Mouse (Mus musculus) bone marrow macrophage, adult 2 months (primary cell): Measurements from ENCODE around the gene Ldhc. TPM values are rescaled to one million over a fixed set of nuclear protein-coding genes. Genes with fewer than 3 reads are reported as not detected.

Experiments used
- H3K27ac ChIP-seq: 2 replicates; pipeline ENCODE4 v1.5.1; 2012; ENCODE audit warnings: low read depth, low read length; ENCODE audit not compliant: insufficient read depth
- H3K4me1 ChIP-seq: 2 replicates; pipeline ENCODE4 v1.6.1; 2012; ENCODE audit warnings: low read length; ENCODE audit not compliant: control insufficient read depth, insufficient read depth
- H3K4me3 ChIP-seq: 2 replicates; pipeline ENCODE4 v1.5.1; 2012; ENCODE audit warnings: mild to moderate bottlenecking, low read length, moderate library complexity; ENCODE audit not compliant: insufficient read depth
- CTCF ChIP-seq: IDR thresholded peaks from 2 replicates; pipeline ENCODE4 v1.5.1; 2012; ENCODE audit warnings: low read depth, mild to moderate bottlenecking, low read length, moderate library complexity
- POLR2A ChIP-seq: IDR thresholded peaks from 2 replicates; pipeline ENCODE4 v1.6.1; 2012; ENCODE audit warnings: mild to moderate bottlenecking, low read depth, low read length, borderline replicate concordance
- polyA plus RNA-seq: library from polyadenylated mRNA; stranded (reverse); fragments of >200 nt; gene quantifications from 2 replicates; pipeline ENCODE4 v1.2.4, GENCODE M21; 2012; ENCODE audit not compliant: missing spikeins, insufficient read depth, insufficient read length

The Ldhc gene
- polyA plus RNA-seq, 1 experiment = not detected

DNA sequence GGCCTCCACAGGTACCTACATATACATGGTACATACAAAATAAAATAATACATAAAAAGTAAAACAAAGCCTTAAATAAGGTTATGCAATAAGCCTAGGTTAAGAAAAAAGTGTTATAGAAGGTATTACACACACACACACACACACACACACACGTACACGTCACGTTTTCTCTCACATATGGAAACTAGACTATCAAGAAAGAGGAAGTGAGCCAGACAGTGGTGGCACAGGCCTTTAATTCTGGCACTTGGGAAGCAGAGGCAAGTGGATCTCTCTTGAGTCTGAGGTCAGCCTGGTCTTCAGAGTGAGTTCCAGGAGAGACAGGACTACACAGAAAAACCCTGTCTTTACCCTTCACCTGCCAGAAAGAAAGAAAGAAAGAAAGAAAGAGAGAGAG, 34.5 kb downstream of the Ldhc start:
- no peak for TF ChIP-seq POLR2A
- no peak for TF ChIP-seq CTCF
- Histone ChIP-seq H3K4me1 (peaks cover 7% of the 10 kb centered on the region), H3K27ac (no peak overlapping the region), H3K4me3 (no peak overlapping the region)

GRCm38 (mm10) chr7:46899343-46899742, 38.3 kb downstream of the Ldhc start:
- TF ChIP-seq CTCF (no peak), POLR2A (no peak)
- Histone ChIP-seq H3K27ac (no peak overlapping the region), H3K4me3 (no peak overlapping the region), H3K4me1 (peaks cover 7% of the 10 kb centered on the region)

- Histone ChIP-seq H3K4me1 (peaks cover 7% of the 10 kb centered on the region), H3K27ac (no peak overlapping the region), H3K4me3 (no peak overlapping the region)
- TF ChIP-seq POLR2A (no peak), CTCF (no peak)
Observed at GRCm38 (mm10) chr7:46911250-46911649, 50.2 kb downstream of the Ldhc start.

DNA sequence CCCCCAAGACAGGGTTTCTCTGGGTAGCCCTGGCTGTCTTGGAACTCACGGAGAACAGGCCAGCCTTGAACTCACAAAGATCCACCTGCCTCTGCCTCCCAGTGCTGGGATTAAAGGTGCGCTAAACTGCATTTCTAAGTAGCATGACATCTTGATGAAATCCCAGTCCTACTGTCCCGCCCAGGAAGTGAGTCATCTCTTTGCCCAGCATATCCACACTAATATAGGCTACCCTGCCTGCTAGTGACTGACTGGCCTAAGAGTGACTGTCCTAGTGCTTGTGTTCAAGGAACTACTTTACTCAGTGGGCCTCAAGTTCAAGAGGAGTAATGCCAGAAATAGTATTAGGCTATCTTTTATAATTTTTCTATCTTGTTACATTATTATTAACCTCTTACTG, 55.4 kb downstream of the Ldhc start:
- TF ChIP-seq CTCF = no peak
- no peak for TF ChIP-seq POLR2A
- H3K4me1 ChIP-seq = peaks cover 28% of the 10 kb centered on the region
- H3K27ac ChIP-seq = no peak overlapping the region
- no peak overlapping the region for H3K4me3 ChIP-seq

GRCm38 (mm10) chr7:46918678-46919371, 57.8 kb downstream of the Ldhc start:
- Histone ChIP-seq H3K4me1 (peaks cover 26% of the 10 kb centered on the region), H3K4me3 (peak overlapping the region; percentile 99), H3K27ac (0 out of 2 replicates have a peak overlapping the region, but pooled peaks have one; percentile 13)
- TF ChIP-seq POLR2A = no peak
- TF ChIP-seq CTCF = no peak

- Histone ChIP-seq H3K27ac (peak within 1 kb of the TSS; percentile 88), H3K4me3 (peak within 1 kb of the TSS; percentile 99), H3K4me1 (peaks cover 26% of the 10 kb centered on the region)
- TF ChIP-seq CTCF (no peak), POLR2A (no peak)
Observed at GRCm38 (mm10) chr7:46919551-46920176, 58.7 kb downstream of the Ldhc start, which contains the start of gene Tsg101. Tsg101 (minus strand) TSS chr7:46919969.

GRCm38 (mm10) chr7:46922075-46922474, 61.1 kb downstream of the Ldhc start:
- Histone ChIP-seq H3K4me3 (no peak overlapping the region), H3K27ac (no peak overlapping the region), H3K4me1 (peaks cover 14% of the 10 kb centered on the region)
- TF ChIP-seq CTCF (no peak), POLR2A (no peak)

Other genes starting within 250 kb of the Ldhc start
- gene Sergef, start 221.4 kb upstream of the Ldhc start, polyA plus RNA-seq = 7.0 and 7.4 TPM in 2 replicates
- not detected in 2 replicates for gene Tph1, start 188.7 kb upstream of the Ldhc start, polyA plus RNA-seq
- 7.9 and 8.1 TPM in 2 replicates for gene Saal1, start 150.5 kb upstream of the Ldhc start, polyA plus RNA-seq
- gene Saa3, start 145.5 kb upstream of the Ldhc start, polyA plus RNA-seq = 5.0 and 6.2 TPM in 2 replicates
- not detected in 2 replicates for gene Saa4, start 128.6 kb upstream of the Ldhc start, polyA plus RNA-seq
- gene Saa1, start 118.2 kb upstream of the Ldhc start, polyA plus RNA-seq = not detected in 2 replicates
- not detected in 2 replicates for gene Saa2, start 109.4 kb upstream of the Ldhc start, polyA plus RNA-seq
- 39.6 and 40.9 TPM in 2 replicates for gene Hps5, start 65.1 kb upstream of the Ldhc start, polyA plus RNA-seq
- 37.0 and 40.5 TPM in 2 replicates for gene Gtf2h1, start 65.1 kb upstream of the Ldhc start, polyA plus RNA-seq
- 344 and 355 TPM in 2 replicates for gene Ldha, start 19.7 kb upstream of the Ldhc start, polyA plus RNA-seq
- 103 and 112 TPM in 2 replicates for gene Tsg101, start 58.8 kb downstream of the Ldhc start, polyA plus RNA-seq
- gene Uevld, start 97.3 kb downstream of the Ldhc start, polyA plus RNA-seq = 11.3 and 17.4 TPM in 2 replicates
- gene Gm9999, start 122.4 kb downstream of the Ldhc start, polyA plus RNA-seq = not detected in 2 replicates
- 12.6 and 14.8 TPM in 2 replicates for gene Spty2d1, start 147.2 kb downstream of the Ldhc start, polyA plus RNA-seq
- 100 and 103 TPM in 2 replicates for gene Tmem86a, start 189.4 kb downstream of the Ldhc start, polyA plus RNA-seq